Mouse (Mus musculus) G1E-ER4 (cell line): ENCODE results near the gene Tyk2. TPM values are rescaled to one million over a fixed set of nuclear protein-coding genes. Genes with fewer than 3 reads are reported as not detected.

Experiments
- GATA1 ChIP-seq: IDR thresholded peaks from one replicate; pipeline ENCODE4 v1.8.0; 2012; ENCODE audit warnings: low read length, inconsistent platforms
- polyA plus RNA-seq: library from polyadenylated mRNA; stranded (reverse); fragments of >175 nt; gene quantifications from 2 replicates; pipeline ENCODE4 v1.2.3, GENCODE M21; 2012

Gene Tyk2
- polyA plus RNA-seq, result 16.0 and 16.3 TPM in 2 replicates

DNA sequence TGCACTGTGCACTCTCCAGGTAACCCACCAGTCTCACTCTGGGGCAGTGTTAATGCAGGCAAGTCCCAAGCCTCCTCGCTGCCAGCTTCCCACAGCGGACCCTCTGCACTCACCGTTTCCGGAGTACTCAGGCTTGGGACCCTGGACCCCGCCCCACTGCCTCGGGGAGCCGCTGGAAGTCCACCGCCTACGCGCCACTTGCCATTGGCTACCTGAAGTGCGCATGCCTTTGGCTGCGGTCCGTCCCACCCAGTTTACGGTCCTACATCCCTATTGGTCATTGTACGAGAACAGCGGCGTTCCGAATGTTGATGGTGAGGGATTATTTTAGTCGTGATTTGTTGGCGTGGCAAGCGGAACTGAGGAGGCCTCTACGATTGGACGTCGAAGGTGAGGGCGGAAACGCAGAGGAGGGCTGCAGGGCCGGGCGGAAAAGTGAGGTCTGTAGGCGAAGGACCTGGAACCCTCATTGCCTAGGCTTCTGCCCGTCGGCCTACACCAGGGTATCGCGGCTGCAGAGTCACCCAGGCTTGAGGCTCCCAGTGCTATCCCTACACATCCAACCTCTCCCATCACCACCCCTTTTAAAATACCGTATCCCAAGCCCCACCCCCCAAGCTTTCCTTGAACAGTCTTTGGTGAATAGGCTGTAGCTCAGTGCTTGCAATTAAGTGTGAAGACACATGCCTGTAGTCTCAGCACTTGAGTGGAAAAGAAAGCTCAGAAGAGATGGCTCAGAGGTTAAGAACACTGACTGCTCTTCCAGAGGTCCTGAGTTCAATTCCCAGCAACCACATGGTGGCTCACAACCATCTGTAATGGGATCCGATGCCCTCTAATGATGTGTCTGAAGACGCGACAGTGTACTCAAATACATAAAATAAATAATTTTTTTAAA, at the start of gene Tyk2:
Gene Tyk2 (minus strand): TSS at position 185 of the 898 bp plus-strand sequence.
- TF ChIP-seq GATA1, result no peak

GRCm38 (mm10) chr9:21180841-21181240, 49.8 kb upstream of the Tyk2 start:
- TF ChIP-seq GATA1, result no peak

DNA sequence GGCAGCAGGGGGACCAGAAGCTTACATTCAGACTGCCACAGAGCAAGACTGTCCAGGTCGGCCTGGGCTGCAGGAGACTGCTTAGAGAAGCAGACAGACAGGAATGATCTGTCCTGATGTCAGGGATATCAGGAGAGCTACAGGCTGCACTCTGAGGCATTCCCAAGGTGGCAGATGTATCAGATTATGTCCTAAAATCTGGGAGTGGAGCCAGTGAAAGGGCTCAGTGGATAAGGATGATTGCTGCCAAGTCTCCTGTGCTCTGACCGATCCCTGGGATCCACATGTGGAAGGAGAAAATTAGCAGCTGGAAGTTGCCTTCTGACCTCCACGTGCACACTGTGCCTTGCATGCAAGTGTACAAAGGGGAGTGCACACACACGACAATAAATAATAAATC, 49.4 kb upstream of the Tyk2 start:
- TF ChIP-seq GATA1, result no peak

GRCm38 (mm10) chr9:21172364-21172763, 41.3 kb upstream of the Tyk2 start:
- no peak for TF ChIP-seq GATA1

DNA sequence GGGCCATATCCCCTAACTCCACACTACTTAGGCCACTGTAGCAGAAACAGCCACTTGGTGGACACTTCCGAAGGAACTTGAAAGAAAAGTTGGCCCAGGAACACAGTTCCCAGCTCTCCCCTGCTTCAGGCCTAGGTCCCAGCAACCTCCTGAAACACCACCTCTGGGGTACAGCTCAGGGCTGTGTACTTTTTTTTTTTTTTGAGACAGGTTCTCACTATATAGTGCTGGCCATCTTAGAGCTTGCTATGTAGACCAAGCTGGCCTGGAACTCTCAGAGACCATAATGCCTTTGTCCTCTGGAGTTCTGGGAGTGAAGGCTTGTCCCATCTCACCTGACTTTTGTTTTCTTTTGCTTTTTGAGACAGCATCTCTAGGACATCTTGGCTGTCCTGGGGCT, 38.1 kb upstream of the Tyk2 start:
- TF ChIP-seq GATA1, result no peak

GRCm38 (mm10) chr9:21168161-21169123, 37.4 kb upstream of the Tyk2 start:
- no peak for TF ChIP-seq GATA1

GRCm38 (mm10) chr9:21167140-21168097, 36.4 kb upstream of the Tyk2 start:
- TF ChIP-seq GATA1, result no peak

GRCm38 (mm10) chr9:21166516-21166915, 35.5 kb upstream of the Tyk2 start:
- no peak for TF ChIP-seq GATA1

DNA sequence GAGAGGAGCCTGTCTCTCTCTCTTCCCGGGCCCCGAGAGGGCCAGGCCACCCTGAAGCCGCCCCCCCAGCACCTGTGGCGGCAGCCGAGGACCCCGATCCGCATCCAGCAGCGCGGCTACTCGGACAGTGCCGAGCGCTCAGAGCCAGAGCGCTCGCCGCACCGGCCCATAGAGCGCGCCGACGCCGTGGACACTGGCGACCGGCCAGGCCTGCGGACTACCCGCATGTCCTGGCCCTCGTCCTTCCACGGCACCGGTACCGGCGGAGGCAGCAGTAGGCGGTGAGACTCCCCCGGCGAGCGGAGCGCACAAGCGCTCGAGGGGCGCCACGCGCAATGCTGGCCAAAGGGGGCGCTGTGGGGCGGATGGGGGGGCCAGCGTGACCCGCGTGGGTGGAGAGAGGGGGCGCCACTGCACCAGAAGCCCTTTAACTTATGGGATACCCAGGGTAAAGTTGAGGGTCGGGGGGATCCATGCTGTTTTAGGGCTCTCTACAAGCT, 35.0 kb upstream of the Tyk2 start:
- no peak for TF ChIP-seq GATA1

DNA sequence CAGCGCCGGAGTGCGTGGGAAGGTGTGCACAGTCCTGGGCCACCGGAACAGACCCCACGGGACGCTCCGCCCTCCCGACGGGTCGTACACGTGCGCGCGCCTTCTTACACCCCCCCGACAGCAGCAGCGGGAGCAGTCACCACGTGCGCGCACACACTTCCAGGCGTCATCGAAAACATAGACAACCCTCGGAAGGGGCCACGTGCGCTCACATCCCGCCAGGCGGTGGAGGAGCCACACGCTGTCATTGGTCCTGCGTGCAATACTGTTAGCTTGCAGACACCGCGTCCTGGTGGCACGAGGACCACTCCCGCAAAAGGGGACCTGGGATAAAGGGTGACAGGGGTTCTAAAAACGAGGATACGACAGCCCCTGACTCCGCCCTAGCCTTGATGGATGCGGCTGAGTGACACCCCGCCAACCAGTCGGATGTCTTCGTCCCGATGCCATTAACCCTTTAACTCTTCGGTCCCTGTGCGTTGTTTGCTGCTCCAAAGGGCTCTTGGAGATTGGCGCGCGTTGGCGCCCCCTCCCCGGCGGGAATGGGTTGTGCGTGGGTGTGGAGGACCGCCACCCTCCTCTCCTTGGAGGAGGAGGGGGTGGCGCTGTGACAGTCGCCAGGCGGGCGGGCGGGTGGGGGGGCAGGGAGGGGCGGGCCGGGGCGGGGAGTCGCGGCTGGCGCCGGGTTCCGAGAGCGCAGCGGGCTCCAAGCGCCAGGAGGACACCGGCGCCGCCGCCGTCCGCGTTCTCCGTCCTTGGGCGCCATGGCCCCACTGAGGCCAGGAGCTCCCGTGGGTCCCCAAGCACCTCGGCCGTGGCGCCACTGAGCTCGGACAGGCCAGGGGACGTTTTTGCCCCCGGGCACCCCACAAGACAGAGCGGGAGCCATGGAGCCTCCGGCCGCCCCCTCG, 34.3 kb upstream of the Tyk2 start, which contains the start of gene Pde4a:
Gene Pde4a (plus strand): TSS at position 674 of the 911 bp plus-strand sequence.
- TF ChIP-seq GATA1, result no peak

- no peak for TF ChIP-seq GATA1
Observed at GRCm38 (mm10) chr9:21164072-21164471, 33.0 kb upstream of the Tyk2 start.

DNA sequence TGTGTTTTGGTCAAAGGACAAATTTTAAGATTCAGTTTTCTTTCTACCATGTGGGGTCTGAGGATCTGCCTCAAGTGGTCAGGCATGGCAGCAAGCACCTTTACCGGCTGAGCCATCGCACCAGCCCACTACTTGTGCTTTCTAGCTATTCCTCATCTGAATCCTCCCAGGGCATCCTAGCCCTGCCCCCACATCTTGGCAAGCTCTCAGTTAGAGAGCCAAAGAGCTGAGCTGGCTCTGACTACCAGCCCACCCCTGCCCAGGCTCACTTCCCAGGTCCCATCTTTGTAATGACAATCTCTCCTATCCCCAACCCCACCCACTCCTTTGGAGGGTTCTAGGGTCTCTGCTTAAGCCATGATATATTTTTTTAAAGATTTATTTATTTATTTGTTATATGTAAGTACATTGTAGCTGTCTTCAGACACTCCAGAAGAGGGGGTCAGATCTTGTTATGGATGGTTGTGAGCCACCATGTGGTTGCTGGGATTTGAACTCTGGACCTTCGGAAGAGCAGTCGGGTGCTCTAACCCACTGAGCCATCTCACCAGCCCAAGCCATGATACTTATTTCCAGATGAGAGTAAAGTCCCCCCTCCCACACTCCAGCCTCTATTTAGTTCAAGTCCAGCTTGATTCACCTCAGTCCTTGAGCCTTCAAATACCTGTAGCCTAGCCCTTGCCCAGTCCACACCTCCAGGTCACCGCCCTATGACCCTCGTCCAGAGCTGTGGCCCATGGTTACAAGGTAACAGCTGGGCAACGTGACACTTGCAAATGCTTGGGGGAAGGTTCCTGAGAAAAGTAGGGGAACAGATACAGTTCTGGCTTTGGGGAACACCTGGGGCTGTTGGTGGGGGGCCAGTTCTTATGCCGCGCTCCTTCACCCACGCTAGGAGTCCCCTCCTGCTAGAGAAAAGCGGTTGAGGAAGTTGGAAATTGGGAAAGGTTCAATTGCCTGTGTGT, 32.3 kb upstream of the Tyk2 start:
- no peak for TF ChIP-seq GATA1

GRCm38 (mm10) chr9:21161209-21161909, 30.3 kb upstream of the Tyk2 start:
- TF ChIP-seq GATA1, result no peak
